Mouse (Mus musculus): Measurements from ENCODE around the gene Elp6.

- no peak for TF ChIP-seq CTCF (IDR thresholded peaks at IDR 0.05; ENCODE audit: control insufficient read depth, insufficient read depth, insufficient replicate concordance, low read depth, low read length)
- TF ChIP-seq POLR2A (IDR thresholded peaks at IDR 0.05; ENCODE audit: control insufficient read depth, low read depth, low read length): no peak
These were observed 9.7 kb downstream of the Elp6 start for GRCm38 (mm10) chr9:110314706-110315105.
